Mouse (Mus musculus): Measurements from ENCODE around the gene Nfib. TPM values are rescaled to one million over a fixed set of nuclear protein-coding genes. Genes with fewer than 3 reads are reported as not detected.

Gene Nfib
- polyA plus RNA-seq, 1 experiment from 2014 or later, result 58.4 TPM

DNA sequence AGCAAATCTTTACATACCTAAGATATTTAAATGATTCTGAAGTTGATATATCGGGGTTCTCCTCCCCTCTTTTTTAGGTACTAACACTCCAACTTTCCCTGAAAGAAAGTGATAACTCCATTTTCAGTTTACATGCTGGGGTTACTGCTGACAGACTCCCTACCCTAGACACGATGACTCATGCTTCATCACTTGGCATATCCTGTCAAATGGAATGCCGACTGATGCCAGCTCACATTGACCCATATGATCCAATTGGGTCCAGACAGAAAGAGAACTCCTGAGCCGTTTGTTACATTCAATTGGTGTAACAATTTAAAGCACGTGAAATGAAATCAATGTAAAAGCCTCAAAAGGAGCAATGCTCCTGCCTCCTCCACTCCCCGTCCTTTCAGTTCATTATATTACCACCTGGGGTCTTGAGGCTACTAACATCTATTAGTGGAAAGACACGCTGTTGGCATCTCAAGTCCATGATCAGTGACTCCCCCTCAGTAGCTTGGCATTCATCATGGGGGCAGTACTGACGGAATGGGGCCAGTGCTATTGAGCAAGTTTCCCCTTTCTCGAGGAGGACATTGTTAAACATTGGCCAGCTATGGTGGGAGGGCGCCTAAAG is 155.7 kb downstream of the Nfib start:
- 87% methylated on average over 10 of the region's 10 CpGs for WGBS
- Histone ChIP-seq H3K4me1 (replicated peaks; ENCODE audit: control insufficient read depth, insufficient read depth, low read length) (no peaks in the 10 kb centered on the region), H3K4me2 (ENCODE audit: low read depth, low read length, severe bottlenecking) (no peak overlapping the region), H3K27ac (ENCODE audit: low read depth, low read length) (no peak overlapping the region), H3K4me3 (ENCODE audit: low read depth, low read length) (no peak overlapping the region), H3K9me3 (ENCODE audit: control insufficient read depth, low read length) (no peaks in the 10 kb centered on the region), H3K36me3 (ENCODE audit: control insufficient read depth, insufficient read depth, low read length) (no peaks in the 10 kb centered on the region), H3K9ac (ENCODE audit: low read length) (no peak overlapping the region), H3K27me3 (ENCODE audit: control insufficient read depth, insufficient read depth, low read length) (no peaks in the 10 kb centered on the region)
- ATAC-seq (replicated peaks; ENCODE audit: low FRiP score), result no peak
- DNase-seq (ENCODE audit: low spot score), result no peak

DNA sequence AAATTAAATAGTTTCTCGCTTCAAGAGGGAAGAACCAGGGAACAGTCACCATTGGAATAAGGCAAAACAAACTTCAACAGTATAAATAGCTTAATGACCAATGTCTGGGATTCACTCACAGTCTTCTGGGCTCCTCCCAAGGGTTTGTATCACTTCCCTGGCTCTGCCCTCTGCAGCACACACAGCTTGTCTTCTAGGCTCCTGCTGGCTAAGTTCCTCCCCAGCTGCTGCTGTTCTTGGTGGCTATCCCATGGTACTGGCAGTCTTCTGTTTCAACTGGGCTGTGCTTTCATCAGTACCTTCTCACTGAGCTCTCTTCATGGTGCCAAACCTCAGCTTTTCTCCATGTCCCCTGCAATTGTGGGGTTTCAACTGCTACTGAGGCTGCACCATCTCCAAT is 157.3 kb downstream of the Nfib start:
- Histone ChIP-seq H3K4me2 (ENCODE audit: low read depth, low read length, severe bottlenecking) (no peak overlapping the region), H3K27ac (ENCODE audit: low read depth, low read length) (no peak overlapping the region), H3K36me3 (ENCODE audit: control insufficient read depth, insufficient read depth, low read length) (no peaks in the 10 kb centered on the region), H3K27me3 (ENCODE audit: control insufficient read depth, insufficient read depth, low read length) (no peaks in the 10 kb centered on the region), H3K4me1 (replicated peaks; ENCODE audit: control insufficient read depth, insufficient read depth, low read length) (no peaks in the 10 kb centered on the region), H3K9me3 (ENCODE audit: control insufficient read depth, low read length) (no peaks in the 10 kb centered on the region), H3K4me3 (ENCODE audit: low read depth, low read length) (no peak overlapping the region), H3K9ac (ENCODE audit: low read length) (no peak overlapping the region)
- no peak for DNase-seq (ENCODE audit: low spot score)
- WGBS, result 94% methylated on average over 1 of the region's 1 CpGs
- ATAC-seq (replicated peaks; ENCODE audit: low FRiP score), result no peak

DNA sequence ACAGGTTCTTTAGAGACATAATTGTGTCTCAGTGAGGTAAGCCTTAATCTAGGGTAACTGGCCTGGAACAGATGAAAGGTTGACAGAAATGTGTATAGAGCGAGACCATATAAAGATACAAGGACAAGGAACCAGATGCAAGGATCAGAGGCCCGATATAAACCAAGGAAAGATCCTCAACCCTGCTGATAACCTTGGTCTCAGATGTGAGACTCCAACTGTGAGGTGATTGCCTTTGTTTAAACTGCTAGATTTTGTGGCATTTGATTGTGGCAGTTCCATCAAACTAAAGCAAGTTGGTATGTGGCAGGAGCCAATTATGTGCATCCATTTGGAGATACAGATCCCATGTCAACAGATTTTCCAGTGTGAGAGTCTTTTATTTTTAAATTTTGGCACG is 161.6 kb downstream of the Nfib start:
- H3K4me2 ChIP-seq (ENCODE audit: low read depth, low read length, severe bottlenecking), result no peak overlapping the region
- no peaks in the 10 kb centered on the region for H3K9me3 ChIP-seq (ENCODE audit: control insufficient read depth, low read length)
- DNase-seq (ENCODE audit: low spot score) (no peak), ATAC-seq (replicated peaks; ENCODE audit: low FRiP score) (no peak)
- WGBS, result 71% methylated on average over 3 of the region's 3 CpGs
- H3K27me3 ChIP-seq (ENCODE audit: control insufficient read depth, insufficient read depth, low read length), result peaks cover 6% of the 10 kb centered on the region; the same call in 1 of the 2 replicates
- H3K36me3 ChIP-seq (ENCODE audit: control insufficient read depth, insufficient read depth, low read length), result no peaks in the 10 kb centered on the region
- H3K4me1 ChIP-seq (replicated peaks; ENCODE audit: control insufficient read depth, insufficient read depth, low read length), result no peaks in the 10 kb centered on the region
- H3K27ac ChIP-seq (ENCODE audit: low read depth, low read length), result no peak overlapping the region
- no peak overlapping the region for H3K9ac ChIP-seq (ENCODE audit: low read length)
- H3K4me3 ChIP-seq (ENCODE audit: low read depth, low read length), result no peak overlapping the region

DNA sequence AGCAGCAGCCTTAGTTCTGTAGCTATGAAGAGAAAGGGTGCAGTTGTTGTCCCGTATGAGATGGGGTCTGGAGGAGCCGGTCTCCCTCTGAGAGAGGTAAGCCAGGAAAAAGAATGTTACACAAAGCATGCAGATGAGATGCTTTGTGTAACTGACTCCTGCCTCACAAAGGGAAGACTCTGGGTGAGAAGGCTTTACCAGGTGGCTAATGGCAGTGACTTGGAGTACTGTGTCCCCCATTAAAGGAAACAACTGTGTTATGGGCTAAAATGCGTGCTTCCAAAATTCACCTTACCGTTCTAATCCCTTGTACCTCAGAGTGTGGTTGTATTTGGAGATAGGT is 162.2 kb downstream of the Nfib start:
- Histone ChIP-seq H3K4me2 (ENCODE audit: low read depth, low read length, severe bottlenecking) (no peak overlapping the region), H3K27me3 (ENCODE audit: control insufficient read depth, insufficient read depth, low read length) (peaks cover 6% of the 10 kb centered on the region; the same call in 1 of the 2 replicates), H3K4me3 (ENCODE audit: low read depth, low read length) (no peak overlapping the region), H3K9me3 (ENCODE audit: control insufficient read depth, low read length) (no peaks in the 10 kb centered on the region), H3K36me3 (ENCODE audit: control insufficient read depth, insufficient read depth, low read length) (no peaks in the 10 kb centered on the region), H3K9ac (ENCODE audit: low read length) (no peak overlapping the region), H3K27ac (ENCODE audit: low read depth, low read length) (no peak overlapping the region), H3K4me1 (replicated peaks; ENCODE audit: control insufficient read depth, insufficient read depth, low read length) (no peaks in the 10 kb centered on the region; the same call in 1 of the 2 replicates)
- DNase-seq (ENCODE audit: low spot score) (no peak), ATAC-seq (replicated peaks; ENCODE audit: low FRiP score) (no peak)
- 36% methylated on average over 4 of the region's 4 CpGs for WGBS

DNA sequence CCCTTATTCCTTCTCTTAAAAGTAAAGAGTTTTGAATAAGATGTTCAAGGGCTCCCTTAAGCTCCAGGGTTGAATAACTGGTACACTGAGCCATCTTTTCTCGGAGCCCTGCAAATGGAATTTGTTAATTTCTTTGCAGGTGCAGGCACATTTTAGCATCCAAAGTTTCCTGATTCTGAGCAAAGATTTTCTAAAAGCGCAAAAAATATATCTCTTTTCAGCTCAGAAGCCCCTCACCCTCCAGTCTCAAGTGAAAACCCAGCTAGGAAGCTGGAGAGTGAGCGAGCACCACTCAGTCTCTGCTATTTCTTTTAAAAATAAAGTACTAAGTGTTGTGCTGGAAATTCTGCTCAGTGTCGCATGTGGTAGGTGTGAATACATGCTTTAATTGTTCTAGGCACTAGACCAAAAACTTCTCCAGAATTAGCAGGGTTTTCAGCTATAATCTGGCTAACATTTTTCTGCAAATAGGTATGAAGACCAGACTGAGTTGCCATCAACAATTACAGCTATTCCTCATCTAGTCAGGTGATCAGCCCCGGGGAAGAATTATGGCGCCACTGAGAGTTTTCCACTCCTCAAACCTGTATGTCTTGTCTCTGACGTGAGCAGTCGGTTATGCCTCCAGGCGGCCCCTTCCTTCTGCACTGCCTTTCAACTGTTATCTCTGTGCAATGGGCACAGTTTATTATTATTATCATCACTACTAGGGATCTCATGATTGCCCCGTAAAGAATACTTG is 162.7 kb downstream of the Nfib start:
- no peaks in the 10 kb centered on the region for H3K36me3 ChIP-seq (ENCODE audit: control insufficient read depth, insufficient read depth, low read length)
- H3K9me3 ChIP-seq (ENCODE audit: control insufficient read depth, low read length), result no peaks in the 10 kb centered on the region
- no peak overlapping the region for H3K9ac ChIP-seq (ENCODE audit: low read length)
- WGBS, result 52% methylated on average over 10 of the region's 10 CpGs
- H3K4me2 ChIP-seq (ENCODE audit: low read depth, low read length, severe bottlenecking), result no peak overlapping the region
- peaks cover 2% of the 10 kb centered on the region; the same call in 1 of the 2 replicates for H3K4me1 ChIP-seq (replicated peaks; ENCODE audit: control insufficient read depth, insufficient read depth, low read length)
- peaks cover 7% of the 10 kb centered on the region; the same call in 1 of the 2 replicates for H3K27me3 ChIP-seq (ENCODE audit: control insufficient read depth, insufficient read depth, low read length)
- ATAC-seq (replicated peaks; ENCODE audit: low FRiP score) (no peak), DNase-seq (ENCODE audit: low spot score) (no peak)
- H3K27ac ChIP-seq (ENCODE audit: low read depth, low read length), result no peak overlapping the region
- H3K4me3 ChIP-seq (ENCODE audit: low read depth, low read length), result no peak overlapping the region

DNA sequence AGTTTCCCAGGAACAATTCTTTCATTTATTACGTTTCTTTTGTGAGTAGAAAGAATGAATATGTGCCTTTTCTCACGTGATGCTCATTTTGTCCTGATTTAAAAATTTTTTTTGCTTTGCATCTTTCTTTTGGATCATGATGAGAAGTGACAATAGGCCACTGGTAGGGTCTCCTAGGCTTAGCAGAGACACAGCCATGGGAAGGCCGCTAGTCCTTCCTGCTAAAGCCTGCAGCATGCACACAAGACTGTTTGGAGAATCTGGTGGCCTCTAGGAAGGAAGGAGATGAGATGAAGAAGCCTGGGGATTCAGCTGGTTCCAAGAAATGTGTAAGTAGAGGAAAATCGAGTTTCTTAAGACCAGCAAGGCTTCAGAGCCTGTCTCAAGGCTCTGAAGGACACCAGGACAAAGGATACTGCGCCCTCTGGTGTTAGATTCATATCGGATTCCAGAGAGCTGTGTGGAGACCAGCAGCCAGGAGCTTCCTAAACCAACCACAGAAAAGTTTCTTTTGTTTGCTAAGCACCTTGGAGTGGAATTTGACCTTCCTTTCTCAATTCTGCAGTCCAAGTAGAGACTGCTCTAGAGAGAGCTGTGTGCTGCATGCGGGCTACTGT is 163.5 kb downstream of the Nfib start:
- H3K4me3 ChIP-seq (ENCODE audit: low read depth, low read length), result no peak overlapping the region
- H3K36me3 ChIP-seq (ENCODE audit: control insufficient read depth, insufficient read depth, low read length), result no peaks in the 10 kb centered on the region
- DNase-seq (ENCODE audit: low spot score) (peak; percentile 73), ATAC-seq (replicated peaks; ENCODE audit: low FRiP score) (peak; percentile 76)
- H3K27me3 ChIP-seq (ENCODE audit: control insufficient read depth, insufficient read depth, low read length), result peaks cover 11% of the 10 kb centered on the region; the same call in 1 of the 2 replicates
- H3K27ac ChIP-seq (ENCODE audit: low read depth, low read length), result no peak overlapping the region
- WGBS, result 32% methylated on average over 7 of the region's 7 CpGs
- no peak overlapping the region for H3K4me2 ChIP-seq (ENCODE audit: low read depth, low read length, severe bottlenecking)
- no peaks in the 10 kb centered on the region for H3K9me3 ChIP-seq (ENCODE audit: control insufficient read depth, low read length)
- peaks cover 10% of the 10 kb centered on the region for H3K4me1 ChIP-seq (replicated peaks; ENCODE audit: control insufficient read depth, insufficient read depth, low read length)
- no peak overlapping the region for H3K9ac ChIP-seq (ENCODE audit: low read length)

DNA sequence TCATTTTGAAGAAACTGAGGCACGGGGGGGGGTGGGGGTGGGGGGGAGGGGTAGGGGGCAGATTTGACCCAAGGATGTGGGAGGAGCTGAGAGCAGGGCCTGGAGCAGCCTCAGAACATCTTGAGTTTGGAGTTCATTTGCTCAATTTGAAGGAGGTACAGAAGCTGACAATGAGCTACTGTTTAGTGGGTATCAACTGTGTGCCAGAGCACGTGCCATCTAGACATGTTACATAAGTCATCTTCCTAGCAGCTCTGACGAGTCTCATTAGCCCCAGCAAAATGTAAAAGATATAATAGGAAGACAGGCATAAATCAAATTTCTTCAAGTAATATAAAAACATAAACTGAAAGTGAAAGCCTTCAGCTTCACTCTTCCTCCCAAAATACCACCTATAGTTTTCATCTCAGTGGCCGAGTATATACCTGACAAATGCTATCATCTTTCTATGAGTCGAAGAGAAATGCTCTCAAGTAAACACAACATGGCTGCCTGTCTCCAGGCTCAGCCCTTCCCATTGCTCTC is 165.0 kb downstream of the Nfib start:
- H3K36me3 ChIP-seq (ENCODE audit: control insufficient read depth, insufficient read depth, low read length), result no peaks in the 10 kb centered on the region
- H3K9me3 ChIP-seq (ENCODE audit: control insufficient read depth, low read length), result no peaks in the 10 kb centered on the region
- peaks cover 19% of the 10 kb centered on the region for H3K4me1 ChIP-seq (replicated peaks; ENCODE audit: control insufficient read depth, insufficient read depth, low read length)
- DNase-seq (ENCODE audit: low spot score) (no peak), ATAC-seq (replicated peaks; ENCODE audit: low FRiP score) (no peak)
- 74% methylated on average over 5 of the region's 5 CpGs for WGBS
- no peak overlapping the region for H3K27ac ChIP-seq (ENCODE audit: low read depth, low read length)
- no peak overlapping the region for H3K9ac ChIP-seq (ENCODE audit: low read length)
- no peak overlapping the region for H3K4me2 ChIP-seq (ENCODE audit: low read depth, low read length, severe bottlenecking)
- H3K4me3 ChIP-seq (ENCODE audit: low read depth, low read length), result no peak overlapping the region
- H3K27me3 ChIP-seq (ENCODE audit: control insufficient read depth, insufficient read depth, low read length), result peaks cover 23% of the 10 kb centered on the region

DNA sequence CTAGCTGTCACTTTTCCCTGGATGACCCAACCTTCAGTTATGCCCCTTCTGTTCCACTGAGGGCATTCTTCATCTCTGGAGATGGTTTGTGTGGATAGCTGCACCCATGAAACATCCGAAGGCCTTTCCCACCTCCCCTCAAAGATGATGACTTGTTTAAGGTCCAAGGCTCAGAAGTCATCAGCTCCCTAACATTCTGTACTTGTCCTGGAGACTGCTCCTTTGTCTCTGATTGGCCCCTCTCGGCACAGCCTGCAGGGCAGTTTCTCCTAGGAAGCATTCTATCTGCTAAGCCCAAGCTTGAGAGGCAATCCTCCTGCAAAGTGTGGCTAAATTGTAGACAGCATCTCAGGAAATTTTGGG is 165.5 kb downstream of the Nfib start:
- Histone ChIP-seq H3K4me3 (ENCODE audit: low read depth, low read length) (no peak overlapping the region), H3K4me1 (replicated peaks; ENCODE audit: control insufficient read depth, insufficient read depth, low read length) (peaks cover 19% of the 10 kb centered on the region), H3K9me3 (ENCODE audit: control insufficient read depth, low read length) (no peaks in the 10 kb centered on the region), H3K36me3 (ENCODE audit: control insufficient read depth, insufficient read depth, low read length) (no peaks in the 10 kb centered on the region), H3K9ac (ENCODE audit: low read length) (no peak overlapping the region), H3K4me2 (ENCODE audit: low read depth, low read length, severe bottlenecking) (no peak overlapping the region), H3K27ac (ENCODE audit: low read depth, low read length) (no peak overlapping the region), H3K27me3 (ENCODE audit: control insufficient read depth, insufficient read depth, low read length) (peaks cover 28% of the 10 kb centered on the region)
- DNase-seq (ENCODE audit: low spot score) (no peak), ATAC-seq (replicated peaks; ENCODE audit: low FRiP score) (no peak)
- 17% methylated on average over 2 of the region's 2 CpGs for WGBS
